Mouse (Mus musculus) heart, postnatal 0 days (tissue): ENCODE data around the gene Itsn2.

Experiments
- CTCF ChIP-seq: IDR thresholded peaks from 2 replicates; pipeline ENCODE4 v1.5.1; 2016; ENCODE audit warnings: antibody characterized with exemption, control low read depth, low read depth
- EP300 ChIP-seq: IDR thresholded peaks from 2 replicates; pipeline ENCODE4 v1.6.1; 2016; ENCODE audit warnings: antibody characterized with exemption, low read depth

GRCm38 (mm10) chr12:4588603-4589002, 3.8 kb upstream of the Itsn2 start:
- no peak for TF ChIP-seq CTCF
- TF ChIP-seq EP300 = no peak
